Mouse (Mus musculus) spleen, postnatal 36 days (tissue): ENCODE data around the gene Auts2.

Source experiments
- DNase-seq, 2 experiments: peaks; one replicate each; pipeline ENCODE4 v3.0.0; 2022; ENCODE audit warnings: low spot score in 2 of 2, mixed read lengths in 1 of 2

Gene Auts2

GRCm38 (mm10) chr5:131686956-131687618 is 856.1 kb downstream of the Auts2 start:
- DNase-seq = no peak

- DNase-seq = no peak
These were observed 862.9 kb downstream of the Auts2 start for GRCm38 (mm10) chr5:131680127-131680845.

GRCm38 (mm10) chr5:131679523-131679922 is 863.6 kb downstream of the Auts2 start:
- no peak for DNase-seq

GRCm38 (mm10) chr5:131677518-131677917 is 865.6 kb downstream of the Auts2 start:
- no peak for DNase-seq

- no peak for DNase-seq
These were observed 869.4 kb downstream of the Auts2 start for GRCm38 (mm10) chr5:131673696-131674095.

- no peak for DNase-seq
These were observed 878.1 kb downstream of the Auts2 start for GRCm38 (mm10) chr5:131665068-131665467.

GRCm38 (mm10) chr5:131664657-131665056 is 878.5 kb downstream of the Auts2 start:
- no peak for DNase-seq

- DNase-seq = no peak
These were observed 880.5 kb downstream of the Auts2 start for GRCm38 (mm10) chr5:131662657-131663056.

GRCm38 (mm10) chr5:131658822-131659515 is 884.2 kb downstream of the Auts2 start:
- no peak for DNase-seq

- no peak for DNase-seq
These were observed 888.9 kb downstream of the Auts2 start for GRCm38 (mm10) chr5:131654206-131654605.

- peak in 1 of 2 experiments; percentile 1 for DNase-seq
These were observed 892.7 kb downstream of the Auts2 start for GRCm38 (mm10) chr5:131650381-131650891.

GRCm38 (mm10) chr5:131647683-131648119 is 895.4 kb downstream of the Auts2 start:
- no peak for DNase-seq

GRCm38 (mm10) chr5:131647104-131647682 is 896.0 kb downstream of the Auts2 start:
- no peak for DNase-seq

- DNase-seq = no peak
These were observed 896.9 kb downstream of the Auts2 start for GRCm38 (mm10) chr5:131646192-131646775.

GRCm38 (mm10) chr5:131645341-131646191 is 897.6 kb downstream of the Auts2 start:
- no peak for DNase-seq

- no peak for DNase-seq
These were observed 898.8 kb downstream of the Auts2 start for GRCm38 (mm10) chr5:131644331-131644730.

- no peak for DNase-seq
These were observed 899.7 kb downstream of the Auts2 start for GRCm38 (mm10) chr5:131643176-131644174.

GRCm38 (mm10) chr5:131642752-131643151 is 900.4 kb downstream of the Auts2 start:
- no peak for DNase-seq

- DNase-seq = no peak
These were observed 906.7 kb downstream of the Auts2 start for GRCm38 (mm10) chr5:131636431-131636830.
